Mouse (Mus musculus) midbrain, embryonic 10.5 days (tissue): ENCODE data around the gene Vmn2r70. TPM values are rescaled to one million over a fixed set of nuclear protein-coding genes. Genes with fewer than 3 reads are reported as not detected.

Experiments
- DNase-seq: peaks from one replicate; pipeline ENCODE4 v3.0.0-alpha.2; 2017; ENCODE audit warnings: low spot score
- H3K27ac ChIP-seq: fragments of 300-500 bp; sonication (generic); replicated peaks from 2 replicates; pipeline ENCODE4 v1.5.1; 2016; ENCODE audit warnings: mild to moderate bottlenecking
- H3K27me3 ChIP-seq: fragments of 300-500 bp; sonication (generic); 2 replicates; pipeline ENCODE4 v1.6.1; 2016; ENCODE audit warnings: low read depth, mild to moderate bottlenecking; ENCODE audit not compliant: poor library complexity, severe bottlenecking
- H3K36me3 ChIP-seq: fragments of 300-500 bp; sonication (generic); 2 replicates; pipeline ENCODE4 v1.6.1; 2016; ENCODE audit warnings: mild to moderate bottlenecking, moderate library complexity
- H3K4me1 ChIP-seq: fragments of 300-500 bp; sonication (generic); 2 replicates; pipeline ENCODE4 v1.6.1; 2016
- H3K4me3 ChIP-seq: fragments of 300-500 bp; sonication (generic); 2 replicates; pipeline ENCODE4 v1.5.1; 2016; ENCODE audit warnings: mild to moderate bottlenecking, moderate library complexity
- H3K9me3 ChIP-seq: fragments of 300-500 bp; sonication (generic); replicated peaks from 2 replicates; pipeline ENCODE4 v1.6.1; 2016; ENCODE audit warnings: mild to moderate bottlenecking
- WGBS: fragments of 180-500 bp; shearing (Covaris S2); methylation state at CpG from one replicate; pipeline ENCODE4 v1.1.7; 2016; 5-methylcytosine and 5-hydroxymethylcytosine counted together
- polyA plus RNA-seq: library from polyadenylated mRNA; unstranded; fragments of >200 nt; fragmentation: Nextera tagmentation; extraction: Ambion mirVana; gene quantifications from 2 replicates; pipeline ENCODE4 v1.2.1, GENCODE M21; 2016

The Vmn2r70 gene
- polyA plus RNA-seq = not detected in 2 replicates

DNA sequence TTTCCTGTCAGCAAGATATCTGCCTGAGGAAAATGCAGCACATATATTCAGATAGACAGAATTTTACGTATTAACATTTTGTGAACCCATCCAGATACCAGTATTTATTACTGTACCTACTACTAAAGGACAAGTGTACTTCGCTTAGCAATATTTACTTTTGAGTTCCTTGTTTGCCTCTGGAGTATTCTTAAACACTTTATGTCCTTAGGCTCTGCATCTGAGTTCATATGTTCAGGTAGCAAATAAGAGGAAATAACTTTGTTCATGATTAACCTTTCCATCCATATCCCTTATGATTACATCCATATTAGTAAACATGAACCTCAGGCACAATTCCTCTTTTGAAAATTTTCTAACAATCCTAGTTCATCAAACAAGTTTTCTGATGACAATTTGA lies at the start of gene Vmn2r70:
Gene Vmn2r70 (minus strand): TSS at position 101 of the 400 bp plus-strand sequence.
- Histone ChIP-seq H3K9me3 (no peaks in the 10 kb centered on the region; the same call in 1 of the 2 replicates), H3K4me3 (no peak within 1 kb of the TSS), H3K4me1 (no peaks in the 10 kb centered on the region), H3K36me3 (no peaks in the 10 kb centered on the region), H3K27ac (no peak within 1 kb of the TSS), H3K27me3 (no peaks in the 10 kb centered on the region)
- no peak for DNase-seq
- 82% methylated on average over 2 of the region's 2 CpGs for WGBS

DNA sequence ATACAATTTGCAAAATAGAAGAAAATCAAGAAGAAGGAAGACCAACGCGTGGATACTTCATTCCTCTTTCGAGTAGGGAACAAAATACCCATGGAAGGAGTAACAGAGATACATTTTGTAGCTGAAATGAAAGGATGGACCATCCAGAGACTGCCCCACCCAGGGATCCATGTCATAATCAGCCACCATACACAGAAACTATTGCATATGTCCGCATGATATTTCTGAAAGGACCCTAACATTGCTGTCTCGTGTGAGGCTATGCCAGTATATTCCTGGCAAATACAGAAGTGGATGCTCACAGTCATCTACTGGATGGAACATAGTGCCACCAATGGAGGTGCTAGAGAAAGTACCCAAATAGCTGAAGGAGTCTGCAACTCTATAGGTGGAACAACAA lies 6.2 kb downstream of the Vmn2r70 start, which contains the start of gene Vmn2r71:
Gene Vmn2r71 (plus strand): TSS at position 301 of the 400 bp plus-strand sequence.
- peaks cover 5% of the 10 kb centered on the region; the same call in 1 of the 2 replicates for H3K9me3 ChIP-seq
- 76% methylated on average over 5 of the region's 5 CpGs for WGBS
- no peaks in the 10 kb centered on the region for H3K27me3 ChIP-seq
- H3K27ac ChIP-seq = no peak within 1 kb of the TSS
- no peaks in the 10 kb centered on the region for H3K36me3 ChIP-seq
- no peak for DNase-seq
- H3K4me1 ChIP-seq = no peaks in the 10 kb centered on the region
- no peak within 1 kb of the TSS for H3K4me3 ChIP-seq

GRCm38 (mm10) chr7:85543118-85543517 lies 25.9 kb downstream of the Vmn2r70 start:
- DNase-seq = no peak
- Histone ChIP-seq H3K36me3 (no peaks in the 10 kb centered on the region), H3K4me3 (no peak overlapping the region), H3K9me3 (peaks cover 27% of the 10 kb centered on the region), H3K27me3 (no peaks in the 10 kb centered on the region), H3K27ac (no peak overlapping the region), H3K4me1 (no peaks in the 10 kb centered on the region)
- WGBS = 65% methylated on average over 2 of the region's 2 CpGs

GRCm38 (mm10) chr7:85542108-85542507 lies 26.9 kb downstream of the Vmn2r70 start:
- Histone ChIP-seq H3K4me3 (no peak overlapping the region), H3K27me3 (no peaks in the 10 kb centered on the region), H3K36me3 (no peaks in the 10 kb centered on the region), H3K9me3 (peaks cover 30% of the 10 kb centered on the region), H3K27ac (no peak overlapping the region), H3K4me1 (no peaks in the 10 kb centered on the region)
- no peak for DNase-seq
- WGBS = 92% methylated on average over 2 of the region's 2 CpGs

Other genes starting within 250 kb of the Vmn2r70 start
- not detected in 2 replicates for gene Vmn2r69, start 153.3 kb downstream of the Vmn2r70 start, polyA plus RNA-seq
- not detected in 2 replicates for gene Vmn2r71, start 6.1 kb downstream of the Vmn2r70 start, polyA plus RNA-seq
- not detected in 2 replicates for gene Vmn2r72, start 185.9 kb upstream of the Vmn2r70 start, polyA plus RNA-seq